Mouse (Mus musculus) heart, adult 2 months (tissue): ENCODE data around the gene Tirap.

Experiments used
- CTCF ChIP-seq: fragments of 200-600 bp; IDR thresholded peaks from 2 replicates; pipeline ENCODE4 v1.8.1; 2022; ENCODE audit warnings: antibody characterized with exemption, mild to moderate bottlenecking, moderate library complexity
- POLR2A ChIP-seq: fragments of 200-500 bp; IDR thresholded peaks from 2 replicates; pipeline ENCODE4 v1.6.1; 2011; ENCODE audit warnings: mild to moderate bottlenecking, low read depth, low read length, control low read depth; ENCODE audit not compliant: insufficient read depth

GRCm38 (mm10) chr9:35138029-35138428, 62.1 kb downstream of the Tirap start:
- TF ChIP-seq POLR2A = no peak
- TF ChIP-seq CTCF = no peak
